Mouse (Mus musculus) heart, embryonic 13.5 days (tissue): Measurements from ENCODE around the gene Kmt5a. TPM values are rescaled to one million over a fixed set of nuclear protein-coding genes. Genes with fewer than 3 reads are reported as not detected.
A peak's percentile ranks its signal among the peaks of the same experiment; 100 is the strongest.
"Not testable (repeated sequence)": the region's sequence is repeated elsewhere in the genome, so short reads cannot be mapped to it uniquely, and the experiment has no call there.

ENCODE experiments used
- ATAC-seq: fragments of 200-750 bp; cut with Nextera tagmentation; 2 replicates; pipeline ENCODE4 v1.8.0; 2017; ENCODE audit warnings: moderate TSS enrichment; ENCODE audit not compliant: insufficient number of reproducible peaks, low FRiP score, low TSS enrichment; ENCODE audit errors: extremely low read depth
- H3K27ac ChIP-seq: fragments of 300-500 bp; sonication (generic); replicated peaks from 2 replicates; pipeline ENCODE4 v1.5.1; 2015; ENCODE audit warnings: moderate library complexity, mild to moderate bottlenecking, inconsistent platforms
- H3K27me3 ChIP-seq: fragments of 300-500 bp; sonication (generic); replicated peaks from 2 replicates; pipeline ENCODE4 v1.6.1; 2015; ENCODE audit warnings: mild to moderate bottlenecking, inconsistent platforms
- H3K36me3 ChIP-seq: fragments of 300-500 bp; sonication (generic); 2 replicates; pipeline ENCODE4 v1.6.1; 2015; ENCODE audit warnings: mild to moderate bottlenecking, inconsistent platforms
- H3K4me1 ChIP-seq: fragments of 300-500 bp; sonication (generic); 2 replicates; pipeline ENCODE4 v1.6.1; 2015; ENCODE audit warnings: inconsistent platforms
- H3K4me2 ChIP-seq: fragments of 300-500 bp; sonication (generic); 2 replicates; pipeline ENCODE4 v1.6.1; 2015; ENCODE audit warnings: inconsistent platforms, mild to moderate bottlenecking, moderate library complexity
- H3K4me3 ChIP-seq: fragments of 300-500 bp; sonication (generic); 2 replicates; pipeline ENCODE4 v1.5.1; 2015; ENCODE audit warnings: moderate library complexity, mild to moderate bottlenecking, inconsistent platforms
- H3K9ac ChIP-seq: fragments of 300-500 bp; sonication (generic); 2 replicates; pipeline ENCODE4 v1.6.1; 2015; ENCODE audit warnings: inconsistent platforms, mild to moderate bottlenecking, moderate library complexity
- H3K9me3 ChIP-seq: fragments of 300-500 bp; sonication (generic); 2 replicates; pipeline ENCODE4 v1.6.1; 2016; ENCODE audit warnings: inconsistent platforms
- WGBS: fragments of 180-500 bp; shearing (Covaris S2); methylation state at CpG from one replicate; pipeline ENCODE4 v1.1.7; 2015; ENCODE audit warnings: mixed read lengths; 5-methylcytosine and 5-hydroxymethylcytosine counted together
- polyA plus RNA-seq: library from polyadenylated mRNA; unstranded; fragments of >200 nt; fragmentation: Nextera tagmentation; extraction: Ambion mirVana; gene quantifications from 2 replicates; pipeline ENCODE4 v1.2.1, GENCODE M21; 2015

The Kmt5a gene
- polyA plus RNA-seq, 1 experiment from 2014 or later, result 26.7 TPM

DNA sequence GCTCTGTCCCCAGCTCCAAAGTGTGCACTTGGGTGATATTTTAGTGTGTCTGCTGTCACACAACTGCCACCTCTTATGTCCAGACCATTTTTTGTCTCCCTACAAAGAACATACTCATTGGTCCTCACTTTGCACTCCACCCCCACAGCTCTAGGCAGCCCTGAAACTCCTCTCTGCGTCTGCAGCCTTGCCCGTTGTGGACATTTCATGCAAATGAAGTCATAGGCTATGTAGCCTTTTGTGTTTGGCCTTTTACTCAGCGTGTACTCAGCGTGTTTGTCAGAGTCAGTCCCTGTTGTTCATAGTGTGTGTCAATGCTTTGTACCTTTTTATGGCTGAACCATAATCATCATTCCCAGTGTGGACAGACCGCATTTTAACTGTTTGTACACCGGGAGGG is 9.8 kb downstream of the Kmt5a start:
- WGBS, result 68% methylated on average over 6 of the region's 6 CpGs
- Histone ChIP-seq H3K4me3 (no peak overlapping the region), H3K9me3 (no peaks in the 10 kb centered on the region), H3K27ac (peak overlapping the region; percentile 45; the same call in 1 of the 2 replicates), H3K4me1 (peaks cover 76% of the 10 kb centered on the region), H3K4me2 (no peak overlapping the region; the same call in 1 of the 2 replicates), H3K27me3 (no peaks in the 10 kb centered on the region), H3K9ac (peak overlapping the region; percentile 50), H3K36me3 (peaks cover 75% of the 10 kb centered on the region)
- ATAC-seq, result no peak

DNA sequence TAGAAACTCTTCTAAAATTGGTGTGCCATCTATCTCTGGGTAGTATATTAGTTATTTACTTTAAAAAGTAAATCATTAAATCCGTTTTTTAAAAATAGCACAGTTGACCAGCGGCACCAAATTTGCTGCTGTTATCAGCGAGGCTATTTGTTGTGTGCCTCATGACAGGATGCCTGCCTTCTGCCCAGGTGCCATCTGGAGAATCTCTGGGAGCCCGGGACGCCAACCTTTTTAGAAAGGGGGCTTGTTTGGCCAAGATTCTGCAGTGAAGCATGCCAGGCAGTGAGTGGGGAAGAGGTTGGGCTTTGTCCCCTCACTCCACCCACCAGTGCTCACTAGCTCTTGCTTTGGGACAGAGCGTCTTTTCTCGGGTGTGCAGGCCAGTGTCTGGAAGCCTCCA is 10.3 kb downstream of the Kmt5a start:
- WGBS, result 71% methylated on average over 7 of the region's 7 CpGs
- no peak for ATAC-seq
- H3K36me3 ChIP-seq, result peaks cover 80% of the 10 kb centered on the region
- H3K4me3 ChIP-seq, result no peak overlapping the region
- H3K9me3 ChIP-seq, result no peaks in the 10 kb centered on the region
- H3K4me1 ChIP-seq, result peaks cover 72% of the 10 kb centered on the region
- H3K27me3 ChIP-seq, result no peaks in the 10 kb centered on the region
- H3K27ac ChIP-seq, result peak overlapping the region; percentile 7; the same call in 1 of the 2 replicates
- no peak overlapping the region for H3K4me2 ChIP-seq
- H3K9ac ChIP-seq, result peak overlapping the region; percentile 47; the same call in 1 of the 2 replicates

DNA sequence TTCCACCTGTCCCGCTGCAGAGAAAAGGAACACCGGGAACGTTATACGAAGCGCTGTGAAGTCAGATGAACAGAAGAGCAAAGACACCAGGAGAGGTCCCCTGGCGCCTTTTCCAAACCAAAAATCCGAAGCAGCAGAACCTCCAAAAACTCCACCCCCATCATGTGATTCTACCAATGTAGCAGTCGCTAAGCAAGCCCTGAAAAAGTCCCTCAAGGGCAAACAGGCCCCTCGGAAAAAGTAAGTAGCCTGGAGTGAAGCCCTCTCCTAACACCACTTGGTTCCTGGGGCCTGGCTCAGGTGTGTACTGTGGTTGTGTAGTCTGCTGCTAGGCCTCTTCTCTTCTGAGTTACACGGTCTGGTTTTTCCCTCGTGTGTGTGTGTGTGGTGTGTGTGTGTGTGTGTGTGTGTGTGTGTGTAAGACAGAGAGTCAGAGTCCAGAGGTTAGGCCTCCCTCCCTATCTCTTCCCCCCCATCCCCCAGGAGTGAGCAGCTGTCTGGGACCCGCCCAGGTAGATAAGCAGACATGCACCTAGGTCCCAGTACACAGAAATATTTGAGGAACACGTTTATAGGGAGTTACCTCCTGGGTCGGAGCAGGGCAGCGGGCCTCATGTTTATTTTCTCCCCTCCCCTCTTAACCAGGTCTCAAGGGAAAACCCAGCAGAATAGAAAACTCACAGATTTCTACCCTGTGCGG is 11.1 kb downstream of the Kmt5a start:
- no peak overlapping the region for H3K4me3 ChIP-seq
- H3K4me1 ChIP-seq, result peaks cover 72% of the 10 kb centered on the region
- H3K9me3 ChIP-seq, result no peaks in the 10 kb centered on the region
- ATAC-seq, result no peak
- WGBS, result 78% methylated on average over 16 of the region's 16 CpGs
- H3K27me3 ChIP-seq, result no peaks in the 10 kb centered on the region
- H3K36me3 ChIP-seq, result peaks cover 86% of the 10 kb centered on the region
- peak overlapping the region; percentile 47; the same call in 1 of the 2 replicates for H3K9ac ChIP-seq
- H3K4me2 ChIP-seq, result no peak overlapping the region
- H3K27ac ChIP-seq, result peak overlapping the region; percentile 7; the same call in 1 of the 2 replicates

DNA sequence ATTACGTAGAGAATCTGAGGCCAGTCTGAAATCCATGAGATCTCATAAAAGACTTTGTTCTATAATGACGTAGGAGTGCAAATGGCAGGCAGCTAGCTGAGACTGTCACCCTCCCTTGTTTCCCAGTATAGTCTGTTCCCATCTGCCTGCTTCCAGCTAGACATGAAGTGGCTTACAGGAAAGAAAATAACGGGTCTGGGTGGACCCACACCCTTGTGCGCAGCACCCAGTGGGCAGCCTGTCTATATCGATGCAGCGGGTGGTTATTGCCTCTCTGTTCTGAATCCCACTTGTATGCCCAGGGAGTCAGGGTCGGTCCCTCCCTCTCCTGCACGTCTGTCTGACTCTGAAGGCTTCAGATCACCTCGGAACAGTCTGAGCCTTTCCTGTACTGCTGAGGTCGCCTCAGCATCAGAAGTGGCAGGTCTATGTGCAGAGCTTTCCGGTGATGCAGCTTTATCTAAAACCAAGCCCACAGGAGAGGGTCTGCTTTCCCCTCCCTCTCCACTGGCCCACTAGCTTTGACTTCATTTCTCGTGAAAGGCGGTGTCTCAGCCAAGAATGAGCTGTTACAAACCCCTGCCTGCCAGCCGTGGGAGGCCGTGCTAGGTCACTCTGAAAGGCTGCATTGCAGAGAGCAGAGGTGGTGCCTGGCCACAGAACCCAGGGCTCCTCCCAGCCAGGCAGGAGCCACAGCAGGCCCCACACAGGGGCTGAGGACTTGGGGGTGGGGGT is 12.9 kb downstream of the Kmt5a start:
- no peak for ATAC-seq
- Histone ChIP-seq H3K36me3 (peaks cover 97% of the 10 kb centered on the region), H3K27me3 (no peaks in the 10 kb centered on the region), H3K4me1 (peaks cover 56% of the 10 kb centered on the region), H3K4me3 (no peak overlapping the region), H3K9ac (peak overlapping the region; percentile 50), H3K27ac (peak overlapping the region; percentile 64), H3K9me3 (no peaks in the 10 kb centered on the region), H3K4me2 (no peak overlapping the region)
- 61% methylated on average over 15 of the region's 15 CpGs for WGBS

DNA sequence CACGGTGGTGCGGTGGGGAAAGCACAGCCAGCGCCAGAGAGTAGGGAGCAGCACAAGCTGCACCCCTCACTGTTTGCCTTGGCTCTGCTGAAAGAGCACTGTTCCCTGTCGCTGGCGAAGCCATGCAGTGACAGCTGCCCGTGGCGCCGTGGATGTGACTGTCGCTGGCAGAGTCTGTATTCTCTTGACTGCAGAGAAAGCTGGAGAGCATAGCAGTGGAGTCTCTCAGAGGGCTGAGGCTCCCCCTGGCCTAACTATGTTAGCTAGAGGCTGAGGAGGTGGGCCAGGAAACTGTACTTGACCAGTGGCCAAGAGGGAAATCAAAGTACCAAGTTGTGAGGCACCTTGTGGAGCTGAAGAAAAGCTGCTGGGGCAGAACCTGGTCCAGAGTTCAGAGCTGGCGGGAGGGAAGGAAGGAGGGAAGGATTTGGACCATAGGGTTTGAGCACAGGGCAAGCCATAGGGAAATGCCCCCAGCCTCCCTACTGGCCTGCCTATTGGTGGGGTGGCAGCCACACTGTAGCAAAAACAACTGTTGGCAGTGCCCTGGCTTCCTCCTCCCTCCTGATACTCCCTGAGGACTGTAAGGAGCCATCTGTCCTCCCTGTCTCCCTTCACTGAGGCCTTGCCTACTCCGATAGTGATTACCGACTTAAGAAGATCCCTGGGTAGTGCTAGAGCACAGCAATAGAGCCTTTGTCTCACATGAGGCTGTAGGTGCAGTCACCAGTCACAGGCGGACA is 13.8 kb downstream of the Kmt5a start:
- peak overlapping the region; percentile 64 for H3K27ac ChIP-seq
- peaks cover 49% of the 10 kb centered on the region for H3K4me1 ChIP-seq
- no peak overlapping the region for H3K4me2 ChIP-seq
- H3K4me3 ChIP-seq, result no peak overlapping the region
- peaks cover 97% of the 10 kb centered on the region for H3K36me3 ChIP-seq
- H3K9ac ChIP-seq, result peak overlapping the region; percentile 50; the same call in 1 of the 2 replicates
- no peaks in the 10 kb centered on the region for H3K9me3 ChIP-seq
- WGBS, result 74% methylated on average over 13 of the region's 13 CpGs
- no peaks in the 10 kb centered on the region for H3K27me3 ChIP-seq
- ATAC-seq, result no peak

DNA sequence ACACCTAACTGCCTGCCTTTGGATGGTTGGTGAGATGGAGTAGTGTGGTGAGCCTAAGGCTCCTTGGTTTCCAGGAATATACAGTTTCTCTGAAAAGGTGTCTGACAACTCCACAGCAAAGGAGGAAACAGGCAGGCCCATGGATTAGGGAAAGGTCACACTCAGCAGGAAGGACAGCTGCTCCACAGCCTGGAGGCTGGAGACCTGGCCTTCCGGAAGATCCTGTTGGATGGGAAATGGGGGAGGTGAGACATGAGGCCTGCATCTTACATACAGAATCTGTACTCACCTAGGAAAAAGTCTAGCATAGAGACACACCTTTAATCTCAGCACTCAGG is 14.3 kb downstream of the Kmt5a start:
- H3K9me3 ChIP-seq, result no peaks in the 10 kb centered on the region
- peaks cover 97% of the 10 kb centered on the region for H3K36me3 ChIP-seq
- H3K27ac ChIP-seq, result peak overlapping the region; percentile 64
- no peaks in the 10 kb centered on the region for H3K27me3 ChIP-seq
- peaks cover 43% of the 10 kb centered on the region for H3K4me1 ChIP-seq
- no peak for ATAC-seq
- no peak overlapping the region for H3K4me3 ChIP-seq
- no peak overlapping the region for H3K4me2 ChIP-seq
- WGBS, result 81% methylated on average over 1 of the region's 1 CpGs
- no peak overlapping the region for H3K9ac ChIP-seq

DNA sequence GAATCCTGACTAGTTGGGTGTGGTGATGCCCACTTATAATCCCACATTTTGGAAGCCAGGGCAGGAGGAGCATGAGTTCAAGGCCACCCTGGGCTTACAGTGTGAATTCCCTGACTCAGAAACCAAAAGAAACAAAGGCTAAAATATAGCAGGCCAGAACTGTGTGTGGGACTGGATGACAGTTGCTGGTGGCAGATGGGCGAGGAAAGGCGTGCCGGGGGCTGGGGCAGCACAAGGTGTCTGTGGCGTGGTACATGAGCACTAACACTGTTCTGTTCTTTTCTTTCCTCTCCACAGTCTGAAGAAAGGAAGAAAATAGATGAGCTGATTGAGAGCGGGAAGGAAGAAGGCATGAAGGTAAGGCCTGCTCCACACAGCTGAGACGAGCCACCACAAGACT is 17.0 kb downstream of the Kmt5a start:
- WGBS, result 90% methylated on average over 6 of the region's 6 CpGs
- no peak overlapping the region for H3K4me2 ChIP-seq
- H3K27me3 ChIP-seq, result no peaks in the 10 kb centered on the region
- peaks cover 22% of the 10 kb centered on the region for H3K4me1 ChIP-seq
- no peak overlapping the region for H3K4me3 ChIP-seq
- H3K36me3 ChIP-seq, result peaks cover 97% of the 10 kb centered on the region
- H3K9ac ChIP-seq, result no peak overlapping the region
- no peak overlapping the region for H3K27ac ChIP-seq
- ATAC-seq, result no peak
- H3K9me3 ChIP-seq, result no peaks in the 10 kb centered on the region

DNA sequence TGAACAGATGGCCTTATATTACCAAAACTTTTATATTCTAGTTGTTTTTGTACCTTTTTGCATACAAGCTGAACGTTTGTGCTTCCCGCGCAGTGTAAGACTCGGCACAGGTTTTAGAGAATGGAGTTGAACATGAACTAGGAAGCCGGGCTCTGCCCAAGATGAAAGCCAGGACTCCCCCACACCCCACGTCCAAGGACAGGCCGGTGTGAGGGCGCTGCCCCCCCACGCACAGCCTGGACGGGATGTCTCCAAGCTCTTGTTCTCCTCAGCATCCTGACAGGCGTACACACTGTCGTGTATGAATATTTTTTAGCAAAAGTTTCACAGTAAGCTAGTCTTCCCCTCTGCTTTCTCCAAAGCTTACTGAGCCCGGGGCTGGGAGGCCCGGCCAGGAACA is 21.2 kb downstream of the Kmt5a start:
- H3K27ac ChIP-seq, H3K27me3 ChIP-seq, H3K4me1 ChIP-seq, H3K9ac ChIP-seq, ATAC-seq, H3K4me2 ChIP-seq, H3K9me3 ChIP-seq, H3K4me3 ChIP-seq: not testable (repeated sequence)
- 91% methylated on average over 14 of the region's 14 CpGs for WGBS
- H3K36me3 ChIP-seq, result peaks cover 82% of the 10 kb centered on the region

DNA sequence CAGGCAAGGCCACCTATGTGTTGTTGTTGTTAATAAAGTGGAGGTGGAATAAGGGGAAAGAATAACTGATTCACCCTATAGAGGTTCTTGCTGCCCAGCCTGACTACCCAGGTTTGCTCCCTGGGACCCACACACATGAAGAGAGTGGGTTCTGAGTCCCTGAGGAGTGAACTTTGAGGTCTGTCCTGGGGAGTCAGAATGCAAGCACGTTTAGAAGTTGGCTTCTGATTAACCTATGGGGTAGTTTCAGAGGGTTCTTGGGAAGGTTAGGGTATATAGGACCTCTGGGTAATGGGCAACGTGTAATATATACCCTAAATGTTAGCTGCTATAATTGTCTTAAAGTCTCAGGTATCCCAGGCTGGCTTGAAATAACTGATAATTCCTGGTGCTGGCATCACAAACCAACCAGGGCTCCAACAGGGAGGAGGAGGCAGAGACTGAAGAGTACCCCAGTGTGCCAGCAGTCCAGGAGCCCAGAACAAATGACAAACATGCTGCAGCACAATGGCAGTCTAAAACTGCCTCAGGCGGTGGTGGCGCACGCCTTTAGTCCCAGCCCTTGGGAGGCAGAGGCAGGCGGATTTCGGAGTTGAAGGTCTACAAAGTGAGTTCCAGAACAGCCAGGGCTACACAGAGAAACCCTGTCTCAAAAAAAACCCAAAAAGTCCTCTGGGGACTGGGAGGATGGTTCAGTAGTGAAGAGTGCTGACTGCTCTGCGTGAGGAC is 22.7 kb downstream of the Kmt5a start:
- Histone ChIP-seq H3K27ac (no peak overlapping the region), H3K27me3 (no peaks in the 10 kb centered on the region), H3K9ac (no peak overlapping the region), H3K4me3 (no peak overlapping the region), H3K4me2 (no peak overlapping the region), H3K4me1 (no peaks in the 10 kb centered on the region), H3K9me3 (no peaks in the 10 kb centered on the region), H3K36me3 (peaks cover 81% of the 10 kb centered on the region)
- WGBS, result 85% methylated on average over 8 of the region's 8 CpGs
- ATAC-seq, result no peak

DNA sequence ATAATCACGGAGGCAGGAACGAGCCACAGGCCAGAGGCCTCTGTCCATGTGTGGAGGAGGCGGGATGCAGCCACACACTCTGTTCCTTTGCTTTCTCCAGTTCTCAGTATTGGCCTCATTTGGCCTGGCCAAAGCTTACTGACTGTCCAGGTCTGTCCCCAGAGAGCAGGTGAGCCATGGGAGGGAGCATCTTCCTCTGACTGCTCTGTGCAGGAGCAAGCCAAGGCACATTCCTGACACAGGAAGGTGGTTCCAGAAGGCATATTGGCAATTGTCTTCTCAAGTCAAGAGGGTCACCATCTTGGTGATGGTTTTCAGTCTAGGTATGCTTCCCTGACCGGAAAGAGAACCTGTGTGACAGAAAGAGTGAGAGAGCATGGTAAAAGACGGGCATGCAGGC is 23.7 kb downstream of the Kmt5a start:
- Histone ChIP-seq H3K36me3 (peaks cover 81% of the 10 kb centered on the region), H3K9ac (no peak overlapping the region), H3K27me3 (no peaks in the 10 kb centered on the region), H3K4me3 (no peak overlapping the region), H3K9me3 (no peaks in the 10 kb centered on the region), H3K4me2 (no peak overlapping the region), H3K27ac (no peak overlapping the region), H3K4me1 (no peaks in the 10 kb centered on the region)
- WGBS, result 82% methylated on average over 5 of the region's 5 CpGs
- no peak for ATAC-seq

DNA sequence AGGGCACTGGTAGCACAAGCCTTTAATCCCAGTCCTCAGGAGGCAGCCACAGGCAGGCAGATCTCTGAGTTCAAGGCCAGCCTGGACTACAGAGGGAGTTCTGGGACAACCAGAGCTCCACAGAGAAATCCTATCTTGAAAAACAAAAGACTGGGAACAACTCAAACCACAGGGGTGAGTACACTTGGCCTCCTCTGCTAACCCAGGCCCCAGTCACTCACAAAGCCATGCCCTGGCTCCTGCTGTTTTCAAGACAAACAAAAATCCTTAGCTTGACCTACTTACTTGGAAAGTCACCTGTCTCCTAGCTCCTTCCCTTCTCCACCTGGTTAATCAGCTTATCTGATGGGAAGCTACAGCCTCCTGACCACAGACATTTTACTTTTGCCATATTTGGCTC is 25.2 kb downstream of the Kmt5a start:
- Histone ChIP-seq H3K27ac (no peak overlapping the region), H3K9me3 (no peaks in the 10 kb centered on the region), H3K4me3 (no peak overlapping the region), H3K4me1 (no peaks in the 10 kb centered on the region), H3K9ac (no peak overlapping the region), H3K4me2 (no peak overlapping the region), H3K36me3 (peaks cover 80% of the 10 kb centered on the region), H3K27me3 (no peaks in the 10 kb centered on the region)
- no peak for ATAC-seq
